Mouse (Mus musculus) hindbrain, embryonic 10.5 days (tissue): Measurements from ENCODE around the gene Camta1. TPM values are rescaled to one million over a fixed set of nuclear protein-coding genes. Genes with fewer than 3 reads are reported as not detected.

Experiments used
- DNase-seq: peaks from one replicate; pipeline ENCODE4 v3.0.0-alpha.2; 2017; ENCODE audit warnings: low spot score
- H3K27ac ChIP-seq: fragments of 300-500 bp; sonication (generic); 2 replicates; pipeline ENCODE4 v1.5.1; 2016; ENCODE audit warnings: mild to moderate bottlenecking, moderate library complexity
- H3K27me3 ChIP-seq: fragments of 300-500 bp; sonication (generic); 2 replicates; pipeline ENCODE4 v1.6.1; 2016; ENCODE audit warnings: mild to moderate bottlenecking; ENCODE audit not compliant: poor library complexity, insufficient read depth, severe bottlenecking
- H3K36me3 ChIP-seq: fragments of 300-500 bp; sonication (generic); 2 replicates; pipeline ENCODE4 v1.6.1; 2016; ENCODE audit warnings: mild to moderate bottlenecking, moderate library complexity
- H3K4me1 ChIP-seq: fragments of 300-500 bp; sonication (generic); replicated peaks from 2 replicates; pipeline ENCODE4 v1.6.1; 2016; ENCODE audit warnings: mild to moderate bottlenecking
- H3K4me3 ChIP-seq: fragments of 300-500 bp; sonication (generic); 2 replicates; pipeline ENCODE4 v1.5.1; 2016; ENCODE audit warnings: mild to moderate bottlenecking, moderate library complexity
- H3K9me3 ChIP-seq: fragments of 300-500 bp; sonication (generic); 2 replicates; pipeline ENCODE4 v1.6.1; 2016; ENCODE audit warnings: mild to moderate bottlenecking, moderate library complexity
- WGBS: fragments of 180-500 bp; shearing (Covaris S2); methylation state at CpG from one replicate; pipeline ENCODE4 v1.1.7; 2016; 5-methylcytosine and 5-hydroxymethylcytosine counted together
- polyA plus RNA-seq: library from polyadenylated mRNA; unstranded; fragments of >200 nt; fragmentation: Nextera tagmentation; extraction: Ambion mirVana; gene quantifications from 2 replicates; pipeline ENCODE4 v1.2.1, GENCODE M21; 2016

The Camta1 gene
- polyA plus RNA-seq, 1 experiment from 2014 or later = 140 TPM

GRCm38 (mm10) chr4:151767786-151768185 lies 93.9 kb downstream of the Camta1 start:
- DNase-seq = no peak
- Histone ChIP-seq H3K4me1 (0 out of 2 replicates have a peak, but pooled peaks cover 7% of the 10 kb centered on the region), H3K27ac (no peak overlapping the region), H3K36me3 (0 out of 2 replicates have a peak, but pooled peaks cover 3% of the 10 kb centered on the region), H3K27me3 (no peaks in the 10 kb centered on the region), H3K9me3 (no peaks in the 10 kb centered on the region), H3K4me3 (no peak overlapping the region)
- WGBS = 90% methylated on average over 4 of the region's 4 CpGs

GRCm38 (mm10) chr4:151767361-151767760 lies 94.3 kb downstream of the Camta1 start:
- no peaks in the 10 kb centered on the region for H3K27me3 ChIP-seq
- DNase-seq = no peak
- H3K4me3 ChIP-seq = no peak overlapping the region
- 96% methylated on average over 8 of the region's 8 CpGs for WGBS
- H3K36me3 ChIP-seq = 0 out of 2 replicates have a peak, but pooled peaks cover 3% of the 10 kb centered on the region
- no peak overlapping the region for H3K27ac ChIP-seq
- H3K4me1 ChIP-seq = 0 out of 2 replicates have a peak, but pooled peaks cover 7% of the 10 kb centered on the region
- no peaks in the 10 kb centered on the region for H3K9me3 ChIP-seq

- WGBS = 74% methylated on average over 4 of the region's 4 CpGs
- H3K27me3 ChIP-seq = no peaks in the 10 kb centered on the region
- 0 out of 2 replicates have a peak, but pooled peaks cover 13% of the 10 kb centered on the region for H3K4me1 ChIP-seq
- no peaks in the 10 kb centered on the region for H3K9me3 ChIP-seq
- no peak overlapping the region for H3K4me3 ChIP-seq
- 0 out of 2 replicates have a peak, but pooled peaks cover 3% of the 10 kb centered on the region for H3K36me3 ChIP-seq
- H3K27ac ChIP-seq = no peak overlapping the region
- DNase-seq = no peak
Measured at GRCm38 (mm10) chr4:151765376-151765775, 96.3 kb downstream of the Camta1 start.

GRCm38 (mm10) chr4:151763928-151764327 lies 97.7 kb downstream of the Camta1 start:
- Histone ChIP-seq H3K4me3 (no peak overlapping the region), H3K27me3 (no peaks in the 10 kb centered on the region), H3K27ac (no peak overlapping the region), H3K9me3 (no peaks in the 10 kb centered on the region), H3K4me1 (0 out of 2 replicates have a peak, but pooled peaks cover 13% of the 10 kb centered on the region), H3K36me3 (0 out of 2 replicates have a peak, but pooled peaks cover 2% of the 10 kb centered on the region)
- DNase-seq = peak; percentile 48
- WGBS = 39% methylated on average over 6 of the region's 6 CpGs

GRCm38 (mm10) chr4:151759095-151759494 lies 102.6 kb downstream of the Camta1 start:
- no peaks in the 10 kb centered on the region for H3K9me3 ChIP-seq
- no peaks in the 10 kb centered on the region for H3K27me3 ChIP-seq
- DNase-seq = no peak
- no peak overlapping the region for H3K4me3 ChIP-seq
- H3K27ac ChIP-seq = no peak overlapping the region
- H3K36me3 ChIP-seq = no peaks in the 10 kb centered on the region
- WGBS = 71% methylated on average over 2 of the region's 2 CpGs
- H3K4me1 ChIP-seq = peaks cover 29% of the 10 kb centered on the region

GRCm38 (mm10) chr4:151758337-151758736 lies 103.3 kb downstream of the Camta1 start:
- peaks cover 34% of the 10 kb centered on the region for H3K4me1 ChIP-seq
- no peak for DNase-seq
- 88% methylated on average over 13 of the region's 13 CpGs for WGBS
- no peak overlapping the region for H3K27ac ChIP-seq
- H3K27me3 ChIP-seq = no peaks in the 10 kb centered on the region
- H3K36me3 ChIP-seq = no peaks in the 10 kb centered on the region
- no peak overlapping the region for H3K4me3 ChIP-seq
- H3K9me3 ChIP-seq = no peaks in the 10 kb centered on the region

- WGBS = 91% methylated on average over 3 of the region's 3 CpGs
- Histone ChIP-seq H3K4me3 (no peak overlapping the region), H3K4me1 (peaks cover 45% of the 10 kb centered on the region), H3K27me3 (no peaks in the 10 kb centered on the region), H3K9me3 (no peaks in the 10 kb centered on the region), H3K36me3 (no peaks in the 10 kb centered on the region), H3K27ac (no peak overlapping the region)
- DNase-seq = no peak
Measured at GRCm38 (mm10) chr4:151757261-151757660, 104.4 kb downstream of the Camta1 start.

- H3K36me3 ChIP-seq = no peaks in the 10 kb centered on the region
- H3K27ac ChIP-seq = peak overlapping the region; percentile 42; the same call in 1 of the 2 replicates
- H3K9me3 ChIP-seq = no peaks in the 10 kb centered on the region
- no peak overlapping the region for H3K4me3 ChIP-seq
- WGBS = 83% methylated on average over 10 of the region's 10 CpGs
- H3K27me3 ChIP-seq = no peaks in the 10 kb centered on the region
- no peak for DNase-seq
- H3K4me1 ChIP-seq = peaks cover 54% of the 10 kb centered on the region
Measured at GRCm38 (mm10) chr4:151756400-151756799, 105.3 kb downstream of the Camta1 start.

- Histone ChIP-seq H3K27ac (peak overlapping the region; percentile 37; the same call in 1 of the 2 replicates), H3K36me3 (no peaks in the 10 kb centered on the region), H3K9me3 (no peaks in the 10 kb centered on the region), H3K27me3 (no peaks in the 10 kb centered on the region), H3K4me3 (no peak overlapping the region), H3K4me1 (peaks cover 48% of the 10 kb centered on the region)
- no peak for DNase-seq
- whole genome bisulfite sequencing = 87% methylated on average over 10 of the region's 10 CpGs
Measured at GRCm38 (mm10) chr4:151753231-151753630, 108.4 kb downstream of the Camta1 start.

- Histone ChIP-seq H3K9me3 (no peaks in the 10 kb centered on the region), H3K4me3 (no peak overlapping the region), H3K27me3 (no peaks in the 10 kb centered on the region), H3K4me1 (peaks cover 48% of the 10 kb centered on the region), H3K36me3 (no peaks in the 10 kb centered on the region), H3K27ac (peak overlapping the region; percentile 54)
- 72% methylated on average over 7 of the region's 7 CpGs for WGBS
- DNase-seq = no peak
Measured at GRCm38 (mm10) chr4:151752551-151752950, 109.1 kb downstream of the Camta1 start.

GRCm38 (mm10) chr4:151751270-151751945 lies 110.3 kb downstream of the Camta1 start:
- 88% methylated on average over 15 of the region's 15 CpGs for WGBS
- Histone ChIP-seq H3K36me3 (no peaks in the 10 kb centered on the region), H3K27ac (no peak overlapping the region), H3K4me1 (peaks cover 44% of the 10 kb centered on the region), H3K9me3 (no peaks in the 10 kb centered on the region), H3K27me3 (no peaks in the 10 kb centered on the region), H3K4me3 (no peak overlapping the region)
- no peak for DNase-seq

- no peak for DNase-seq
- Histone ChIP-seq H3K4me3 (no peak overlapping the region), H3K36me3 (no peaks in the 10 kb centered on the region), H3K27me3 (no peaks in the 10 kb centered on the region), H3K27ac (no peak overlapping the region), H3K9me3 (no peaks in the 10 kb centered on the region), H3K4me1 (peaks cover 25% of the 10 kb centered on the region)
- WGBS = 91% methylated on average over 6 of the region's 6 CpGs
Measured at GRCm38 (mm10) chr4:151747723-151748122, 114.0 kb downstream of the Camta1 start.

GRCm38 (mm10) chr4:151746002-151746606 lies 115.6 kb downstream of the Camta1 start:
- H3K4me1 ChIP-seq = peaks cover 23% of the 10 kb centered on the region; the same call in 1 of the 2 replicates
- H3K9me3 ChIP-seq = no peaks in the 10 kb centered on the region
- WGBS = 45% methylated on average over 9 of the region's 9 CpGs
- no peak overlapping the region for H3K27ac ChIP-seq
- H3K36me3 ChIP-seq = no peaks in the 10 kb centered on the region
- H3K27me3 ChIP-seq = no peaks in the 10 kb centered on the region
- DNase-seq = no peak
- no peak overlapping the region for H3K4me3 ChIP-seq
